Mouse (Mus musculus): ENCODE data around the gene Aph1a. TPM values are rescaled to one million over a fixed set of nuclear protein-coding genes. Genes with fewer than 3 reads are reported as not detected.

The Aph1a gene
- total RNA-seq, 1 experiment from 2014 or later: 27.1 TPM

- no peak for ATAC-seq (ENCODE audit: extremely low read depth, insufficient number of reproducible peaks, low FRiP score, poor library complexity, severe bottlenecking)
Observed at GRCm38 (mm10) chr3:95934448-95934847, 40.7 kb downstream of the Aph1a start.

GRCm38 (mm10) chr3:95938217-95938616, 44.4 kb downstream of the Aph1a start:
- no peak for ATAC-seq (ENCODE audit: extremely low read depth, insufficient number of reproducible peaks, low FRiP score, poor library complexity, severe bottlenecking)

- peak; percentile 47; the same call in 1 of the 2 replicates for ATAC-seq (ENCODE audit: extremely low read depth, insufficient number of reproducible peaks, low FRiP score, poor library complexity, severe bottlenecking)
Observed at GRCm38 (mm10) chr3:95938835-95939234, 45.1 kb downstream of the Aph1a start.

- ATAC-seq (ENCODE audit: extremely low read depth, insufficient number of reproducible peaks, low FRiP score, poor library complexity, severe bottlenecking): no peak
Observed at GRCm38 (mm10) chr3:95942749-95943148, 49.0 kb downstream of the Aph1a start.

GRCm38 (mm10) chr3:95943226-95943625, 49.5 kb downstream of the Aph1a start:
- ATAC-seq (ENCODE audit: extremely low read depth, insufficient number of reproducible peaks, low FRiP score, poor library complexity, severe bottlenecking): no peak

GRCm38 (mm10) chr3:95944742-95945141, 51.0 kb downstream of the Aph1a start:
- no peak for ATAC-seq (ENCODE audit: extremely low read depth, insufficient number of reproducible peaks, low FRiP score, poor library complexity, severe bottlenecking)

GRCm38 (mm10) chr3:95945731-95946240, 52.0 kb downstream of the Aph1a start:
- no peak for ATAC-seq (ENCODE audit: extremely low read depth, insufficient number of reproducible peaks, low FRiP score, poor library complexity, severe bottlenecking)

Other genes starting within 250 kb of the Aph1a start
- 1,463 and 1,559 TPM in 2 replicates for gene Mcl1, start 235.2 kb upstream of the Aph1a start, total RNA-seq (2017)
- gene Adamtsl4, start 206.1 kb upstream of the Aph1a start, total RNA-seq (2017): 0.47 and 0.74 TPM in 2 replicates
- gene Ecm1, start 154.4 kb upstream of the Aph1a start, total RNA-seq (2017): 3.8 and 4.5 TPM in 2 replicates
- gene Tars2, start 133.8 kb upstream of the Aph1a start, total RNA-seq (2017): 35.3 and 46.3 TPM in 2 replicates
- 52.3 and 54.8 TPM in 2 replicates for gene Rprd2, start 75.1 kb upstream of the Aph1a start, total RNA-seq (2017)
- 56.2 and 62.6 TPM in 2 replicates for gene Prpf3, start 38.1 kb upstream of the Aph1a start, total RNA-seq (2017)
- gene Mrps21, start 22.4 kb upstream of the Aph1a start, total RNA-seq (2017): 155 and 192 TPM in 2 replicates
- gene Ciart, start 11.7 kb upstream of the Aph1a start, total RNA-seq (2017): 0.81 and 2.2 TPM in 2 replicates
- gene BC028528, start 2.0 kb upstream of the Aph1a start, total RNA-seq (2017): 63.4 and 69.2 TPM in 2 replicates
- gene Car14, start 10.7 kb downstream of the Aph1a start, total RNA-seq (2017): not detected in 2 replicates
- gene Anp32e, start 35.3 kb downstream of the Aph1a start, total RNA-seq (2017): 82.9 and 114 TPM in 2 replicates
- gene Plekho1, start 102.0 kb downstream of the Aph1a start, total RNA-seq (2017): 153 and 166 TPM in 2 replicates
- 8.4 and 9.7 TPM in 2 replicates for gene Vps45, start 164.5 kb downstream of the Aph1a start, total RNA-seq (2017)
- gene Otud7b, start 210.6 kb downstream of the Aph1a start, total RNA-seq (2017): 47.3 and 48.0 TPM in 2 replicates

Measured in neutrophil, adult 5-6 weeks (primary cell).